Mouse (Mus musculus) heart, postnatal 25 days (tissue): ENCODE measurements at regions not wholly inside any gene's neighbourhood (a gene's known extent, or its start where the extent isn't known, plus 50 kb on each side); places are given as distances from the start of the nearest gene placed in this dataset.
"Not testable (repeated sequence)": the region's sequence is repeated elsewhere in the genome, so short reads cannot be mapped to it uniquely, and the experiment has no call there.

Source experiments
- DNase-seq: peaks from one replicate; pipeline ENCODE4 v3.0.0; 2022; ENCODE audit warnings: low spot score
- intact Hi-C: fragments of 180-260 bp; cut with DNase I; formaldehyde crosslinking; loops from one replicate; pipeline ENCODE4 v1.15.1; 2025

DNA sequence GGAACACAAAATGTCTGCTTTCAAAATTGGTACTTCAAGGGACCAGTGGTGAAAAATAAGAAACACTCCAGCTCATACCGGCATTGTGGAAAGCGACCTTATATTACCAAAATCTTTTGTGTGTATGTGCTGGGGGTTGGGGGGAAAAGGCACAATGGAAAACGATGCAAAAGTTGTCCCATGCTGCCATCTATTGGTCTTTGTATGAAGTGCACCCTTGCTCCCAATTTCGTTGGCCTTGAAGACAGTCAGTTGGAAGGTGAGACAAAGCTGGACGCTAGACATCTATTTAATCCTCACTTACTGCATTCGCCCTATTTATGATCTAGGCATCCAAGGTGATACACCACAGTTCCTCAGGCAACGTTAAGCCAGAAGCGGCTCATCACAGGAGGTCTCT, 186.6 kb downstream of the BC048507 start:
- intact Hi-C loops, result loop anchor here (10.0 kb wide), 1 partner anchor 415 kb away; no protein-coding TSS in a partner anchor
- DNase-seq, result not testable (repeated sequence)

GRCm38 (mm10) chr13:68093311-68093710, 230.2 kb downstream of the BC048507 start:
- intact Hi-C loops, DNase-seq: not testable (repeated sequence)

GRCm38 (mm10) chr13:68116786-68117185, 253.7 kb downstream of the BC048507 start:
- DNase-seq, intact Hi-C loops: not testable (repeated sequence)
